Mouse (Mus musculus): ENCODE results near the gene Magee1. TPM values are rescaled to one million over a fixed set of nuclear protein-coding genes. Genes with fewer than 3 reads are reported as not detected.
"Not testable (repeated sequence)": the region's sequence is repeated elsewhere in the genome, so short reads cannot be mapped to it uniquely, and the experiment has no call there.

Gene Magee1
- 2.0 and 2.2 TPM in 2 replicates for polyA plus RNA-seq (2015; fragmentation: Nextera tagmentation; extraction: Ambion mirVana)

DNA sequence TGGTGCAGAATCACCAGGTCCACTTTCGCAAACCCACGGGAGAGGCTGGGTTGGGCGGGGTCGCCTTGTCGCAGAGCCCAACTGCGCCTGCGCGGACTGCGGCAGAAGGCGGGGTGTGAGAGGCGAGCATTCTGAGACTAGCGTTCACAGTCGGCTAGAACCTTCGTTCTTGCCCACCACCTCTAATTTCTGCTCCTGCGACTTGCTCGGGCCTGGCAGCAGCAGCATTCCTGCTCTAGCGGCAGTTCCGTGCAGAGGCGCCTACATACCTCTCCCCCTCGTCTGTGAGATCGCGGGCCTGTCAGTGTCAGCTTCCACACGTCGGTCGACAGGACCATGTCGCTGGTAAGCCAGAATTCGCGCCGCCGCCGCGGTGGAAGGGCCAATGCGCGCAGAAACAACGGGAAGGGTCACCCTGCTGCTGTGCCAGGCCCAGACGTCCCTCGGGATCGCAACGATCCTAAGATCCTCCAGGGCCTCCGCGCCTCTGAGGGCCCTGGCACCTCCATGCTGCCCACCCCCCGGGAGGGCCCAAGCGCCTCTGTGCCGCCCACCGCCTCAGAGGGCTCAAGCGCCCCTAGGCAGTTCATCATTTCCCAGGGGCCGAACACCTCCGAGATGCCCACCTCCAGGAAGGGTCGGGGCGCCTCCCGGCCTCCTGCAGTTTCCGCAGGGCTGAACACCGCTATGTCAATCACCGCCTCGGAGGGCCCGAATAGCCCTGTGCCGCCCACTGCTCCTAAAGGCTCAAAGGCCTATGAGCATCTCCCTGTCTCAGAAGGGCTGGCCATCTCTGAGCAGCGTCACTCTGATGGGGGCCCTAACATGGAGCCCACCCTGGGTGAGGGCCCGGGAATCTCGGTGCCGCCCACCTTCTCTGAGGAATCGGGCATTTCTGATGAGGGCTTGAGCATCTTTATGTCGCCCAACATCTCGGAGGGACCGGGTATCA lies at the start of gene Magee1:
Gene Magee1 (plus strand): TSS at position 104 of the 952 bp plus-strand sequence.
- Histone ChIP-seq H3K36me3 (replicated peaks) (no peaks in the 10 kb centered on the region), H3K9ac (peak within 1 kb of the TSS; percentile 43), H3K4me2 (peak within 1 kb of the TSS; percentile 90), H3K27ac (replicated peaks) (no peak within 1 kb of the TSS), H3K4me1 (replicated peaks) (0 out of 2 replicates have a peak, but pooled peaks cover 11% of the 10 kb centered on the region), H3K27me3 (peaks cover 29% of the 10 kb centered on the region), H3K4me3 (replicated peaks) (peak within 1 kb of the TSS; percentile 55), H3K9me3 (replicated peaks) (no peaks in the 10 kb centered on the region)
- peak; percentile 42 for ATAC-seq (ENCODE audit: insufficient read depth)
- WGBS (ENCODE audit: insufficient replicate concordance): 17% methylated on average over 65 of the region's 65 CpGs

DNA sequence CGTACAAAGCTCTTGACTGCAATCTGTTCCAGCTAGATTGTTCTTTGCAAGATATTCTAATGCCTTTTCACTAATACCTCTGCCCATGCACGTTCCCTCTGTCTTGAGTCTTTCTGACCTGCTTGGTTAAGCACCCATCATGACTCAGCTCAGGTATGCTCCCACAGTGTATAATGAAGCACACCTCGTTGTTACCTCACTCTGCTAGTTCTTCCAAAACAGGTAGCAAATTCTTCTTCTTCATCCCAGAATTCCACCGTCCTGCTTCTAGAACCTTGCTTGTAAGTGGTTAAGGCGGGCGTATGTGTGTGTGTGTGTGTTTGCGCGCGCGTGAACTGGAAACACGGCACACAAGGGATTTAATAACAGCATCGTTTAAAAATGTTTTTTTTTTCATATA lies 41.0 kb upstream of the Magee1 start:
- H3K27ac ChIP-seq (replicated peaks): no peak overlapping the region
- H3K4me2 ChIP-seq: peak overlapping the region; percentile 75
- 9% methylated on average over 12 of the region's 12 CpGs for WGBS (ENCODE audit: insufficient replicate concordance)
- H3K4me3 ChIP-seq (replicated peaks): peak overlapping the region; percentile 72
- no peaks in the 10 kb centered on the region for H3K27me3 ChIP-seq
- peak; percentile 43 for ATAC-seq (ENCODE audit: insufficient read depth)
- H3K9ac ChIP-seq: 0 out of 2 replicates have a peak overlapping the region, but pooled peaks have one; percentile 30
- no peaks in the 10 kb centered on the region for H3K9me3 ChIP-seq (replicated peaks)
- H3K4me1 ChIP-seq (replicated peaks): peaks cover 8% of the 10 kb centered on the region; the same call in 1 of the 2 replicates
- peaks cover 15% of the 10 kb centered on the region for H3K36me3 ChIP-seq (replicated peaks)

- peaks cover 15% of the 10 kb centered on the region for H3K36me3 ChIP-seq (replicated peaks)
- peak within 1 kb of the TSS; percentile 75 for H3K4me2 ChIP-seq
- H3K4me3 ChIP-seq (replicated peaks): peak within 1 kb of the TSS; percentile 72
- ATAC-seq (ENCODE audit: insufficient read depth): peak; percentile 96
- H3K4me1 ChIP-seq (replicated peaks): peaks cover 8% of the 10 kb centered on the region; the same call in 1 of the 2 replicates
- no peaks in the 10 kb centered on the region for H3K9me3 ChIP-seq (replicated peaks)
- H3K27me3 ChIP-seq: no peaks in the 10 kb centered on the region
- H3K9ac ChIP-seq: peak within 1 kb of the TSS; percentile 49
- WGBS (ENCODE audit: insufficient replicate concordance): 4% methylated on average over 35 of the region's 35 CpGs
- H3K27ac ChIP-seq (replicated peaks): peak within 1 kb of the TSS; percentile 69
Measured at GRCm38 (mm10) chrX:105079615-105080092, 40.5 kb upstream of the Magee1 start, which contains the start of gene Pbdc1. Gene Pbdc1, plus strand, starts transcription at chrX:105079756.

DNA sequence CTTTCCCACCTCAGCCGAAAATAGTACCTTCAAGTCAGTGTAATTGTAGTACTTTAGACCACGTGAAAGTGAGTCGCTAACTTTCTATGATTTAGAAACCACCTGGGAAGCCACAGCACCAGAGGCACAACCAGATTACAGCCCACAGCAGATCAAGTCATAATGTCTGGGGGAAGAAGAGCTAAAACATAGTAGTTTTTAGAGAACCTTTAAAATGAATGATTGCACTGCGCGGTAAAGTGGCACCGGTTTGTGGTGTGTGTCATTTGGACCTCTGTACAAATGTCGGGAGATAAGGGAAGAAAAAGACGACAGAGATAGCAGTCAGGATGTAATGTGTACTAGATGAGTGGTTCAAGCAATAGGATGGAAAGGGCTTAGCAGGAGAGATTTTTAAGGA lies 40.1 kb upstream of the Magee1 start:
- Histone ChIP-seq H3K9ac (peak overlapping the region; percentile 49), H3K4me1 (replicated peaks) (peaks cover 8% of the 10 kb centered on the region; the same call in 1 of the 2 replicates), H3K9me3 (replicated peaks) (no peaks in the 10 kb centered on the region), H3K36me3 (replicated peaks) (peaks cover 15% of the 10 kb centered on the region), H3K27me3 (no peaks in the 10 kb centered on the region), H3K4me3 (replicated peaks) (peak overlapping the region; percentile 72), H3K27ac (replicated peaks) (peak overlapping the region; percentile 69), H3K4me2 (peak overlapping the region; percentile 75)
- WGBS (ENCODE audit: insufficient replicate concordance): 3% methylated on average over 8 of the region's 8 CpGs
- ATAC-seq (ENCODE audit: insufficient read depth): peak; percentile 20; the same call in 1 of the 2 replicates

- not testable (repeated sequence) for ATAC-seq (ENCODE audit: insufficient read depth); H3K9ac ChIP-seq; H3K27me3 ChIP-seq; H3K4me2 ChIP-seq; H3K4me1 ChIP-seq (replicated peaks); H3K27ac ChIP-seq (replicated peaks); H3K4me3 ChIP-seq (replicated peaks); H3K9me3 ChIP-seq (replicated peaks)
- H3K36me3 ChIP-seq (replicated peaks): peaks cover 24% of the 10 kb centered on the region
- 69% methylated on average over 7 of the region's 7 CpGs for WGBS (ENCODE audit: insufficient replicate concordance)
Measured at GRCm38 (mm10) chrX:105083013-105083412, 37.2 kb upstream of the Magee1 start.

DNA sequence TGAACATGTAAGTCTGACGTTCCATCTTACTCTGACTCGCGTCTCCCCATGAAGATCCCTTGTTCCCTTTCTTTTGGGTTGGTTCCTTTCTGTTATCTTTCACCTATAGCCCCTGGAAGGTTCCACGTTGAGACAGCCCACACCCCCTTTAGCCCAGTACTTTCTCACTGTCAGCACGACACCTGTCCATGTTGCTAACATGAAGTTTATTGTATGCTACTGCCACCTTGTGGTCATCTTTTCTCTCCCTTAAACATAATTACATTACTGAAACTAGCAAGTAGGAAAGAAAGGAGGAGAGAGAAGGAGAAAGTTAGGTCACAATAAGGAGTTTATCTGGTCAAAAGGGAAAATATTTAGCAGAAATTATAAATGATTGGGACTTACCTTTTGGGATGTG lies 16.0 kb upstream of the Magee1 start:
- WGBS (ENCODE audit: insufficient replicate concordance): 42% methylated on average over 5 of the region's 5 CpGs
- ATAC-seq (ENCODE audit: insufficient read depth): no peak
- Histone ChIP-seq H3K4me1 (replicated peaks) (no peaks in the 10 kb centered on the region), H3K36me3 (replicated peaks) (no peaks in the 10 kb centered on the region), H3K4me3 (replicated peaks) (no peak overlapping the region), H3K4me2 (no peak overlapping the region), H3K27ac (replicated peaks) (no peak overlapping the region), H3K9ac (no peak overlapping the region), H3K27me3 (no peaks in the 10 kb centered on the region), H3K9me3 (replicated peaks) (no peaks in the 10 kb centered on the region)

DNA sequence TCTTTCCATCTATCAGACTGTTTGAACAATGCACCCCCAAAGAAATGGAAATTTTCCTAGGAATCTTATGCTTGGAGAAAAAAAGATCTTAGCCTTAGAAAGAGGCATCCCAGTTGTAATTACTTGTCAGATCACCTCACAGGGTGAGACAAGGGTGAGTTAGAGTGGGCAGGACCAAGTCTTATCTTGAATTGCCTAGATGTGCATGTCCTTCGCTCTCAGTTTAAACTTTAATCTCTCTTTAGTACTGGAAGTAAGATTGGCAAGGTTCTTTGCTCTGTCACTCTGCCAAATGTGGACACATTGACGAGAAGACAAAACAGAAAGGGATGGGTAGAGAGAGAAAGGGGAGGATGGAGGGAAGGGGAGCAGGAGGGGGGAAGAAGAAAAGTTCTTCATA lies 5.2 kb upstream of the Magee1 start:
- H3K27me3 ChIP-seq: peaks cover 5% of the 10 kb centered on the region
- no peak overlapping the region for H3K4me3 ChIP-seq (replicated peaks)
- 0 out of 2 replicates have a peak, but pooled peaks cover under 1% of the 10 kb centered on the region for H3K4me1 ChIP-seq (replicated peaks)
- ATAC-seq (ENCODE audit: insufficient read depth): no peak
- H3K27ac ChIP-seq (replicated peaks): no peak overlapping the region
- H3K36me3 ChIP-seq (replicated peaks): no peaks in the 10 kb centered on the region
- H3K9me3 ChIP-seq (replicated peaks): no peaks in the 10 kb centered on the region
- 43% methylated on average over 2 of the region's 2 CpGs for WGBS (ENCODE audit: insufficient replicate concordance)
- H3K9ac ChIP-seq: no peak overlapping the region
- no peak overlapping the region for H3K4me2 ChIP-seq

- Histone ChIP-seq H3K9me3 (replicated peaks) (no peaks in the 10 kb centered on the region), H3K4me3 (replicated peaks) (peak overlapping the region; percentile 55), H3K27me3 (peaks cover 29% of the 10 kb centered on the region), H3K36me3 (replicated peaks) (no peaks in the 10 kb centered on the region), H3K4me2 (peak overlapping the region; percentile 90), H3K27ac (replicated peaks) (no peak overlapping the region), H3K4me1 (replicated peaks) (0 out of 2 replicates have a peak, but pooled peaks cover 11% of the 10 kb centered on the region), H3K9ac (no peak overlapping the region)
- 0 out of 2 replicates have a peak, but pooled peaks have one; percentile 28 for ATAC-seq (ENCODE audit: insufficient read depth)
- WGBS (ENCODE audit: insufficient replicate concordance): 16% methylated on average over 38 of the region's 38 CpGs
Measured at GRCm38 (mm10) chrX:105121227-105121865, 1.2 kb downstream of the Magee1 start.

DNA sequence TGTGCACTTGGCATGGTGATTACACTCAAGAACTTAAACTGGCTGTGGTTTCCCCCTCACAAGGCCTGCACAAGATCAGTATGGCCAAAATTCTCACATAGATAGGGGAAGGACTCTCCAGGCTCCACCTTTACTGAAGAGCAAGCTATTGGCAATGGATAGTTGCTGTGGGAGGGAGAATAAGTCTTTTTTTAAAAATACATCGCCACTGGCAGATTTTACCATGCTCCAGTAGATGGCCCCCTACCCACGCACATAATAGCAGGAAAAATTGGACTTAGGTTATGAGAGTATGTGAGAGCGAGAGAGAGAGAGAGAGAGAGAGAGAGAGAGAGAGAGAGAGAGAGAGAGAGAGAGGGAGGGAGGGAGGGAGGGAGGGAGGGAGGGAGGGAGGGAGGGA lies 4.7 kb downstream of the Magee1 start:
- WGBS (ENCODE audit: insufficient replicate concordance): 24% methylated on average over 2 of the region's 3 CpGs
- H3K27ac ChIP-seq (replicated peaks): no peak overlapping the region

DNA sequence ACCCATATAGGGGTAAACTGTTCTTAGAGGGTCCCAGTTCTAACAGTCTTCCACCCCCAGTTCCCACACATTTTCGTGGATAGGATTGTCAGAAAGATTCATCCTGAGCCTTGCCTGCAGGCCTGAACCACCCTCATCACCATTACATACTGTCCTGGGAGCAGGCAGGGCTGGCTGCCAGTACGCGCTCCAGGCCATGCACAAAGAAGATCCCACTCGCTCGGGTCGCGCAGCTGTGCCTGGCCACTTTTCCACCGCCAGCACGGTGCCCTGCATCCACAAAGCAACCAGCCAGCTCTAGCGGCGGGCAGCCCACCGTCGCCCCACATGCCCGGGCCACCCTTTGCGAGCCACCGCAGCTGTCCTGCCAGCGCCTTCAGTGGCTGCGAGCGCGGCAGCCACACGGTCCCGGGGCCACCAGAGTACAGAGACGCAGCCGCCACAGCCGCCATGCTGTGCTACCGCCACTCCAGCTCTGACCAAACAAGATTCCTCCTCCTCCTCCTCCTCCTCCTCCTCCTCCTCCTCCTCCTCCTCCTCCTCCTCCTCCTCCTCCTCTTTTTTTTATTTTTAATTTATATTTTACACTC lies 31.8 kb downstream of the Magee1 start:
- 0 out of 2 replicates have a peak, but pooled peaks cover 3% of the 10 kb centered on the region for H3K27me3 ChIP-seq
- H3K36me3 ChIP-seq (replicated peaks): no peaks in the 10 kb centered on the region
- no peaks in the 10 kb centered on the region for H3K4me1 ChIP-seq (replicated peaks)
- no peak for ATAC-seq (ENCODE audit: insufficient read depth)
- 43% methylated on average over 26 of the region's 26 CpGs for WGBS (ENCODE audit: insufficient replicate concordance)
- H3K9ac ChIP-seq: no peak overlapping the region
- no peak overlapping the region for H3K27ac ChIP-seq (replicated peaks)
- H3K4me2 ChIP-seq: no peak overlapping the region
- H3K9me3 ChIP-seq (replicated peaks): no peaks in the 10 kb centered on the region
- no peak overlapping the region for H3K4me3 ChIP-seq (replicated peaks)

More for the DNA sequence above, 4.7 kb downstream of the Magee1 start:
- Histone ChIP-seq H3K9me3 (replicated peaks) (no peaks in the 10 kb centered on the region), H3K9ac (no peak overlapping the region), H3K4me1 (replicated peaks) (0 out of 2 replicates have a peak, but pooled peaks cover 11% of the 10 kb centered on the region), H3K4me2 (no peak overlapping the region), H3K27me3 (peaks cover 24% of the 10 kb centered on the region), H3K4me3 (replicated peaks) (no peak overlapping the region), H3K36me3 (replicated peaks) (no peaks in the 10 kb centered on the region)
- no peak for ATAC-seq (ENCODE audit: insufficient read depth)

Data from liver, embryonic 15.5 days (tissue).